Comparison of ENCODE assay signal across 18 mouse cellular contexts in genomic region chr16:96720666-96721065, GRCm38 (mm10).
DNase-seq lines count a peak whose midpoint lies in the region; ATAC-seq and TF ChIP-seq lines count a peak whose summit lies in the region.
"Had no signal": no experiment of that assay in that cellular context is flagged by ENCODE, and none has a peak within 500 bp of the region (broad histone marks: within the 10 kb centered on the region; RNA-seq: fewer than 3 reads in every experiment).

No protein-coding gene starts in this region.

- no peaks in the 10 kb centered on the region for H3K27me3 ChIP-seq in hindbrain, embryonic 13.5 days
- no peaks in the 10 kb centered on the region for H3K27me3 ChIP-seq in hindbrain, embryonic 11.5 days (ENCODE audit: control insufficient read depth, insufficient read depth, low read length)
- H3K27me3 ChIP-seq in hindbrain, embryonic 14.5 days (ENCODE audit: control insufficient read depth, insufficient read depth, low read length): no peaks in the 10 kb centered on the region
- H3K27me3 ChIP-seq in midbrain, postnatal 0 days (ENCODE audit: insufficient read depth, low read length): no peaks in the 10 kb centered on the region
- H3K27me3 ChIP-seq: embryonic facial prominence, embryonic 15.5 days; neural tube, embryonic 12.5 days; stomach, embryonic 15.5 days had no signal

- no peak for DNase-seq in hindbrain, embryonic 11.5 days (ENCODE audit: low spot score)
- DNase-seq in cerebellum, postnatal 10 days: peak; percentile 54 to 56
- DNase-seq in hindbrain, embryonic 14.5 days (ENCODE audit: low spot score): no peak
- no peak for DNase-seq in midbrain, postnatal 0 days (ENCODE audit: low spot score)
- no peak for DNase-seq in adrenal gland, adult 2 months
- DNase-seq in frontal cortex, postnatal 14 days (ENCODE audit: low spot score in 2 of 2): no peak
- DNase-seq: kidney, adult 11 months; left cerebral cortex, postnatal 4 days; liver; thymus, adult 18-20 months had no signal

- no peak for ATAC-seq in hindbrain, embryonic 13.5 days (ENCODE audit: low FRiP score)
- no peak for ATAC-seq in hindbrain, embryonic 11.5 days (ENCODE audit: low FRiP score)
- no peak for ATAC-seq in hindbrain, embryonic 14.5 days (ENCODE audit: low FRiP score)
- no peak for ATAC-seq in midbrain, postnatal 0 days (ENCODE audit: low FRiP score)
- ATAC-seq: forebrain, embryonic 16.5 days; lung, postnatal 0 days had no signal

- WGBS in hindbrain, embryonic 13.5 days: 67% methylated on average over 5 of the region's 5 CpGs
- WGBS in hindbrain, embryonic 11.5 days: 84% methylated on average over 5 of the region's 5 CpGs
- WGBS in hindbrain, embryonic 14.5 days: 72% methylated on average over 5 of the region's 5 CpGs
- WGBS in midbrain, postnatal 0 days: 47% methylated on average over 5 of the region's 5 CpGs

- TF ChIP-seq CTCF in midbrain, postnatal 0 days (IDR thresholded peaks at IDR 0.05): no peak

- no peak overlapping the region for H3K4me2 ChIP-seq in hindbrain, embryonic 13.5 days
- H3K4me2 ChIP-seq in hindbrain, embryonic 11.5 days (replicated peaks; ENCODE audit: low read depth, low read length): no peak overlapping the region
- no peak overlapping the region for H3K4me2 ChIP-seq in hindbrain, embryonic 14.5 days (replicated peaks)
- no peak overlapping the region for H3K4me2 ChIP-seq in midbrain, postnatal 0 days (ENCODE audit: low read depth, low read length, poor library complexity, severe bottlenecking)
- H3K4me2 ChIP-seq: embryonic facial prominence, embryonic 15.5 days; neural tube, embryonic 12.5 days; stomach, embryonic 15.5 days had no signal

- H3K4me1 ChIP-seq in hindbrain, embryonic 13.5 days (replicated peaks): peaks cover 26% of the 10 kb centered on the region
- H3K4me1 ChIP-seq in hindbrain, embryonic 11.5 days (replicated peaks; ENCODE audit: control insufficient read depth, insufficient read depth, low read length): no peaks in the 10 kb centered on the region
- peaks cover 22% of the 10 kb centered on the region for H3K4me1 ChIP-seq in hindbrain, embryonic 14.5 days (replicated peaks; ENCODE audit: control insufficient read depth, insufficient read depth, low read length)
- H3K4me1 ChIP-seq in midbrain, postnatal 0 days (ENCODE audit: insufficient read depth, low read length): peaks cover 16% of the 10 kb centered on the region
- H3K4me1 ChIP-seq: embryonic facial prominence, embryonic 15.5 days; heart, embryonic 10.5 days; stomach, embryonic 15.5 days had no signal

- H3K4me3 ChIP-seq in hindbrain, embryonic 13.5 days: no peak overlapping the region
- no peak overlapping the region for H3K4me3 ChIP-seq in hindbrain, embryonic 11.5 days (ENCODE audit: low read depth, low read length)
- H3K4me3 ChIP-seq in hindbrain, embryonic 14.5 days (replicated peaks; ENCODE audit: low read length): no peak overlapping the region
- H3K4me3 ChIP-seq in midbrain, postnatal 0 days (ENCODE audit: low read depth, low read length): no peak overlapping the region
- H3K4me3 ChIP-seq: embryonic facial prominence, embryonic 15.5 days; heart, embryonic 10.5 days; neural tube, embryonic 12.5 days; stomach, embryonic 15.5 days had no signal

- H3K36me3 ChIP-seq in hindbrain, embryonic 13.5 days: peaks cover 3% of the 10 kb centered on the region; the same call in 1 of the 2 replicates
- no peaks in the 10 kb centered on the region for H3K36me3 ChIP-seq in hindbrain, embryonic 11.5 days (ENCODE audit: control insufficient read depth, insufficient read depth, low read length)
- H3K36me3 ChIP-seq in hindbrain, embryonic 14.5 days (replicated peaks; ENCODE audit: control insufficient read depth, insufficient read depth): no peaks in the 10 kb centered on the region
- peaks cover 3% of the 10 kb centered on the region for H3K36me3 ChIP-seq in midbrain, postnatal 0 days (ENCODE audit: insufficient read depth, low read length)
- H3K36me3 ChIP-seq: embryonic facial prominence, embryonic 15.5 days; heart, embryonic 10.5 days; neural tube, embryonic 12.5 days; stomach, embryonic 15.5 days had no signal

- H3K9me3 ChIP-seq in hindbrain, embryonic 13.5 days: no peaks in the 10 kb centered on the region
- H3K9me3 ChIP-seq in hindbrain, embryonic 11.5 days (ENCODE audit: control insufficient read depth, low read length): no peaks in the 10 kb centered on the region
- H3K9me3 ChIP-seq in hindbrain, embryonic 14.5 days (ENCODE audit: control insufficient read depth, low read length): no peaks in the 10 kb centered on the region
- H3K9me3 ChIP-seq in midbrain, postnatal 0 days (ENCODE audit: low read length): no peaks in the 10 kb centered on the region
- H3K9me3 ChIP-seq: embryonic facial prominence, embryonic 15.5 days; heart, embryonic 10.5 days; neural tube, embryonic 12.5 days; stomach, embryonic 15.5 days had no signal

- H3K27ac ChIP-seq in hindbrain, embryonic 13.5 days: peak overlapping the region; percentile 40; the same call in 1 of the 2 replicates
- no peak overlapping the region for H3K27ac ChIP-seq in hindbrain, embryonic 11.5 days (ENCODE audit: low read depth, low read length)
- H3K27ac ChIP-seq in hindbrain, embryonic 14.5 days: peak overlapping the region; percentile 72
- peak overlapping the region; percentile 64 for H3K27ac ChIP-seq in midbrain, postnatal 0 days (ENCODE audit: low read depth, low read length)
- H3K27ac ChIP-seq: embryonic facial prominence, embryonic 15.5 days; heart, embryonic 10.5 days; kidney, postnatal 0 days; neural tube, embryonic 12.5 days; stomach, embryonic 15.5 days had no signal

- no peak overlapping the region for H3K9ac ChIP-seq in hindbrain, embryonic 13.5 days
- no peak overlapping the region for H3K9ac ChIP-seq in hindbrain, embryonic 11.5 days (ENCODE audit: low read depth, low read length)
- no peak overlapping the region for H3K9ac ChIP-seq in hindbrain, embryonic 14.5 days
- H3K9ac ChIP-seq in midbrain, postnatal 0 days (replicated peaks; ENCODE audit: low read length, poor library complexity, severe bottlenecking): no peak overlapping the region
- H3K9ac ChIP-seq: embryonic facial prominence, embryonic 15.5 days; neural tube, embryonic 12.5 days; stomach, embryonic 15.5 days had no signal

Comparison
In these comparisons a context has a peak if more than half of its experiments do, and no peak if none do; other contexts are left out.
1. DNase-seq: peak in cerebellum, postnatal 10 days (2 of 2); none in hindbrain, embryonic 11.5 days (single experiment), hindbrain, embryonic 14.5 days (single experiment), midbrain, postnatal 0 days (single experiment), adrenal gland, adult 2 months (single experiment) and frontal cortex, postnatal 14 days (0 of 2).